Mouse (Mus musculus): ENCODE results near the gene Zfp334.

Gene Zfp334

DNA sequence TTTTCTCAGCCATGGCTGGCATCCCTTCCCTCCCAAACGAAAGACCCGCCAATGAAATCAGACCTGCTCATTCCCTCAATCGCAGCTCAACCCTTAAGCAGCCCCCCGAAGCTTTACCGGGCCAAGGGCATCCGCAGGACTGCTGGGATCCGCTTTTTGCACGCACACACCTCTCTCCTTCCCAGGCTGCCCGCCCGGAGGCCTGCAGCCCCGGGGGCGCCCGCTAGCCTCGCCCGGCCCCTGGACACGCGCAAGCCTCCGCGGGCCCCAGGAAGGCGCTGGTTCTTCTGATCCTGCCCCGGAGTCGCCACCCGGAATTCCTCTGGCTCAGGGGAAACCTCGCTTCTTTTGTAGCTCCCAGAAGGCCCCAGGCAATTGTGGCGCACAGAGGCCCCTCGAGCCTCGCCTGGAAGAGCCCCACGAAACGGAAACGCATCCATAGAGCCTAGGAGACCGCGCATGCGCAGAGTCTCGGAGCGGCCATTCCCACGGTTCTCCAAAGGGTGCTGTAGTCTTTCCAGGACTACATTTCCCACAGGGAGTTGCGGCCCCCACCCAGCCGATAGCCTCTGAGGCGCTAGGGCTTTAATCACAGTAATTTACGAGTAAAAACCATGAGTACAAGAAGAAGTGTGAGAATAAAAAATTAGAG is at the start of gene Zfp334:
Gene Zfp334 (minus strand): TSS at position 416 of the 652 bp plus-strand sequence.
- peak; percentile 94 to 97 for DNase-seq (ENCODE audit: inconsistent age in 2 of 2, low spot score in 1 of 2)

DNA sequence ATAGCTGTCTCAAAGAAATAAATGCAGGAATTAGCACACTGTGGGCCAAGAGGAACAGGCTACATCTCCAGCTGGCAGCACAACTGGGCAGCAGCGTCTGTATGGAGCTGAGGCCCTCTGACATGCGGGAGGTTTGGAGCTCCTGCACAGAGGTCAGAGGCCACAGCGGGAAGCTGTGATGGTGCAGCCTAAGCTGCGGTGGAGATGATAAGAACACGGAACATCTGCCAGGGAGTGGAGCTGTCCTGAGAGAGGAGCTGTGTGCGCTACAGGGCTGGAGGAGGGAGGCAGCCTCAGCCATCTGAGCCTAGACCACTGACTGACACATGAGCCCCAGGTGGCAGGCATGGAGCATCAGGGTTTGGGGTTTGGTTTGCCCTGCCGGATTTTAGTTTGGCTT is 40.6 kb upstream of the Zfp334 start:
- DNase-seq (ENCODE audit: inconsistent age in 2 of 2, low spot score in 1 of 2), result no peak

DNA sequence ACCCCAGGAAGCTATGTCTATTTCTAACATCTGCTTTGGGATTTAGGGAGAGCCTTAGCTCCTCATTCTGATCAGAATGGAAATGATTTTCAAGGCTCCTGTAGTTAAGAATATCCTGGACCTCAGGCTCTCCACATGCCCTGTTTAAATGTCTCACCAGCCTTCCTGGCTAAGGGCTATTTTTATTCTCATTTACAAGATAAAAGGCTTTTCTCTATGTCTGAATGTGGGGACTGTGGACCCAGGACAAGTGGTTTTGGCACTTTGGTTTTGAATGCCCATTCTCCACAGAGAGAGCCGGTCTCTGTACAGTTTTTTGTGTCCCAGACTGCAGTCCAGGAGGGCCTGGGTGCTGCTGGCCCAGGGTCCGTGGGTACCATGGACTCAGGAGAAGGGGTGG is 32.1 kb upstream of the Zfp334 start:
- no peak for DNase-seq (ENCODE audit: inconsistent age in 2 of 2, low spot score in 1 of 2)

DNA sequence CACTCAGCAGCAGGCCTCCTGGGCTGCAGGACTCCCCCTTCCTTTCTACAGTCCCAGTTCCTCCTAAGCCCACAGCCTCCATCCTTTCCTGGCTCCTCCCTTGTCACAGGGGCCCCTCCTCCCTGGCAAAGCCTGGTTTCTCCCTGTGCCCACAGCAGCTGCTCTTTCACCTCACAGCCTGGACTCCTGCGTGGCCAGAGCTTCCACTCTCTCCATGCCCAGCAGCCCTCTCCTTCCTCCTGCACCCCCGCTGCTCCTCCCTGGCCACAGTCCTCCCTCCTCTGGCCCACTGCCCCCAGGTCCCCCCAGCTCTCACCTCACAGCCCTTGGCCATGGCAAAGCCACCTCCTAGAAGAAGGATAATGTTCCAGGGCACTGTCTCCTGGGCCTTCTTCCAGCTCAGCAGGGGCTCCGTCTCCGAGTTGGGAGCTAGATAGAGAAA is 31.6 kb upstream of the Zfp334 start:
- no peak for DNase-seq (ENCODE audit: inconsistent age in 2 of 2, low spot score in 1 of 2)

DNA sequence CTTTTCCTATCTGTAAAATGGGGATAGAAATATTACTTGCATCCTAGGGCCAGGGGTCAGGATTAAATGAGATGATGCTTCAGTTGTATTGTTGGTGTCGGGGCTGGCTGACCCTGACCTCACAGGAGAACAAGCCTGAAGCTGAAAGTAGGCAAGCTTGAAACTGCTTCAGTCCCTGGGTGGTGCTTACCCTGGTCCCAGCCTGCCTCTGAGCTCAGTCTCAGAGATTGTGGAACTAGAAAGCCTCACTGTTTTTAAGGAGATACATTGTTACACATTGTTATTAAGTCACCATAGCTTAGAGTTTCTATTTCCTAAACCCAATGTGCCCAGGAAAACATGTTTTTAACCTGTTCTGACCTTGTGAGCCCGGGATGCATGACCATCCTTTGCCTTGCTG is 30.5 kb upstream of the Zfp334 start:
- no peak for DNase-seq (ENCODE audit: inconsistent age in 2 of 2, low spot score in 1 of 2)

DNA sequence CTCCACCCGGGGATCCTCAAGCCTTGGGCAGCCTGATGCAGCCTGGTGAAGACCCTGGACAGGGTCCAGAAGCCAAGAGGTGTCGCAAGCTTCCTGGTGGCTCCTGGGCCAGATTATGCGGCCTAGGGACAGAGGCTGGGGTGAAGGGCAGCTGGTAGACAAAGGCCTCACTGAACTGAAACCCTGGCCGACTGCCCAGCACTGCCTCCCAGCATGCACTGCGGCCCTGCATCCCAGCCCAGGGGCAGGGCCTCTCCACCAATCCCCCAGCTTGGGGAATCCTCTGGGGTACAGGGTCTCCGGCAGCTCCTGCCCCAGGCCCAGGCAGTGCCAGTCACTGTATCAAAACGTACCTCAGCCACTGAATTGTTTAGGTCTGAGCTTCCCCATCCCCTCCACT is 29.2 kb upstream of the Zfp334 start:
- peak in 1 of 2 experiments; percentile 66 for DNase-seq (ENCODE audit: inconsistent age in 2 of 2, low spot score in 1 of 2)

DNA sequence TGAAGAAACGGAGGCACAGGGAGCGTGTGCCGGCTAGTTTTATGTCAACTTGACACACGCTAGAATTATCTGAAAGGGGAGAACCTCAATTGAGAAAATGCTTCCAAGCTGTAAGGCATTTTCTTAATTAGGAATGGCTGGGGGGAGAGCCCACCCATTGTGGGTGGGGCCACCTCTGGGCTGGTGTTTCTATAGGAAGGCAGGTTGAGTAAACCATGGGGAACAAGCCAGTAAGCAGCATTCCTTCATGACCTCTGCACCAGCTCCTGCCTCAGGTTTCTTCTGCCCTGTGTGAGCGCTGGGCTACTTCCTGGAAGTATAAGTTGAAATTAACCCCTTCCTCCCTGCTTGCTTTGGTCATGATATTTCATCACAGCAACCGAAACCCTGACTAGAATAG is 27.7 kb upstream of the Zfp334 start:
- no peak for DNase-seq (ENCODE audit: inconsistent age in 2 of 2, low spot score in 1 of 2)

DNA sequence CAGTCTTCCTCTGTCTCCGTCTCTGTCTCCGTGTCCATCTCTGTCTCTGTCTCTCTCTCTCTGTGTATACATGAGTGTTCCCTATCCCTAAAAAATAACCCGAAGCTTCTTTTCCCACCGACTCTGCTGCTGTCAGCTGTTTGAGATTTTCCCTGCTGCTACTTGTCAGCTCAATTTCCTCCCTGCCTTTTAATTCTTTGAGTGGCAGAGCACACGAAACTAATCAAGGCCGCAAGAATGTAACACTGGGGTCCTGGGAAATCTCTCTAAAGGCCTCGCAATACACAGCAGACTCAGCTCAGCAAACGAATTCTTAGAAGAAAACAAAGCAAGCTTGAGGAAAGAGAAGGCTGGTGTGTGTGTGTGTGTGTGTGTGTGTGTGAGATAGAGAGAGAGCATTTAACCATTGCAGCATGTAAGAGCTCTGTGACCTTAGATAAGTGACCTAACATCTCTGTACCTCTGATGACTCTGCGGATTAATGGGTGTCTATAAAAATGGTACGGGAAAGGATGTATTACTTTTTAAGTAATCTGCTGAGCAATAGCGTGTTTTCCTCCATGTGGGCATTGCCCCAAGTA is 27.2 kb upstream of the Zfp334 start:
- DNase-seq (ENCODE audit: inconsistent age in 2 of 2, low spot score in 1 of 2), result no peak

DNA sequence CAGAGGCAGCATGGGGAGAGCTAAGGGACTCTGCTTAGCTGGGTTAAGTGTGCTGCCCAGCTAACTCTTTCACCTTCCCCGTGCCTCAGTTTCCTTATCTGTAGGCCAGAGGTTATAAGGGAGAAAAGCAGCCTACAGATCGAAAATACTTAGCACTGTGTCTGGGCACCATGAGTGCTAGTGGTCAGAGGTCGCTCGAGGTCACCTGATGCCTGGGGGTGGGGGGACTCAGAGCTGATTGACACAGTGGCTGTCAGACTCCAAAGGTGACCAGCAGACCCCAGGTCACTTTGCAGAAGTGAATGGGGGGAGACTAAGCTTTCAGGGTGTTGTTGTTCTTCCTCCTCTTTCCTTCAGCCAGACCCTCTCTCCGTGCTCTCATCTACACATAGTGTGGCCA is 26.3 kb upstream of the Zfp334 start:
- DNase-seq (ENCODE audit: inconsistent age in 2 of 2, low spot score in 1 of 2), result no peak

DNA sequence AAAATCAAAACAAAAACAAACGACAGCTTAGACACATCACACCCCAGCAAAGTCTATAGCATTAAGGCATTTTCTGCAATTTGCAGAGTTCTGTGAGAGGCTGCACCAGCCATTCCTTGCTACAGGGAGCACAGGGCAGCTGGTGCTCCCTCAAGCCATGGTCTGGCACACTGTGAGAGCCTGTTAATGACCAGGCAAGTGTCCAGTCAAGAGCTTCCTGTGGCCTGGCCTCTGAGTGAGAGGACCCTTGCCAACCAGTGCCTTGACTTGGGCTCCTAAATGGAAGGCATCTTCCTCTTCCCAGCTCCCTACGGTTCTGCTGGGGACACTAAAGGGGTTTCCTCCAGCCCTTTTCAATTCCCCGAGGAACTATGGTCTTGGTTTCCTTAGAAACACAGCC is 25.8 kb upstream of the Zfp334 start:
- DNase-seq (ENCODE audit: inconsistent age in 2 of 2, low spot score in 1 of 2), result no peak

DNA sequence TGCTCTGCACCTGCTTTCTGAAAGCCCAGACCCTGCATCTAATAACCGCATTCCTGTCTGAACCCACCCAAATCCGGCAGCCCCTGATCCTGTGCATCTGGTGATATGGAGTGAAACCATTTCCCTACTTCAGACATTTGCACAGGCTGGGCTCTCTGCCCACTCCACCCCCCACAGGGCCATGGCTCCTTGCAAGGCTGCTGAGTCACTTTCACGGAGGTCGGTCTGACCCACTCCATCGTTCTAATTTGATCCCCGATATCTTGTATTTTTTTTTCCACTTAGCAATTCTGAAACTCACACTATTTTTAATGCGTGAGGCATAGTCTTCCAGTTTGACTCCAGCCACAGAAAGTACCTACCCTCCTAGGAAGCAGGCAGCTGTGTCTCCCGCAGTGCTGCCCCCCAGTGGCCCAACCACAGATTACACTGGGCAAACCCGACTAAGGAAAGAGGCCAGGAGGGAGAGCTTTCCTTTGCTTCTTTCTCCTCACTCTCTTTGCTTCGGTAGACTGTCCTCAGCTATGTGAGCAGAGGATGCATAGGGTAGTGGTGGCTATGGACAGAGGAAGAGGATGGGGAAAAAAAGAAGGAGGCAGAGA is 19.7 kb upstream of the Zfp334 start:
- peak; percentile 82 to 95 for DNase-seq (ENCODE audit: inconsistent age in 2 of 2, low spot score in 1 of 2)

DNA sequence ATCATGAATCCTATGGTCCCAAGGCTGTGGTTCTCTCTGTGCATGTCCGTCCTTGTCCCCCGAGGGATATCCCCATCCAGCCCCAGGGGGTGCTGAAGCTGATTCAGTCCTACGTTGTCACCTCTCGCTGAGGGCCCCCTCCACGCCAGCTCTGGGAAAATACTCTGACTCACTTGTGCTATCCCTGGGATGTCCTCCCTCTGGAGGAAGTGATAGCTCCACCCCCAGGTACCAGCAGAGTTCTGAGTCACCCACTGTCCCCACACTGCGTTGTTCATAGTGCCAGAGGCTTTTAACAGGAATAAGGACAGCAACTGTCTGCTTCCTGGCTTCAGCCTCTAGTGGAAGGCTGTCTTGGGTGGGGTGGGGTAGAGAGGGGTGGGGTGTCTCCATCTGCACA is 17.3 kb upstream of the Zfp334 start:
- DNase-seq (ENCODE audit: inconsistent age in 2 of 2, low spot score in 1 of 2), result peak; percentile 79 to 88

DNA sequence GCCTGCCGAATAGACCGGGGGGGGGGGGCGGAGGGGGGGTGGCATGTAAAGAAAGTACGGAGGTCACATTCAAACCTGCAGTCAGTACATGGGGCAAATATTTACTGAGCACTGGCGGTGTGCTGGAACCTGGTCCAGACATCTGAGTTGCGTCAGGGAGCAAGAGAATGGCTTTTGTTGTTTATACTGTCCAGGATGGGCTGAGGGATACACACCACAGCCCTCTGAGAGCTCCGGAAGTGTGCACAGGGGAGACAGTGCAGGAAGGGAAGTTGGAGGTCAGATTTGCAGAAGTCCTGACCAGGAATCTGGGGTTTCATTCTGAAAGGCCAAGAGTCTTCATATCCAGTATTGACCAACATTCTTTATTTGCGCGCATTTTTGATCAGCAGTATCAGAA is 16.9 kb upstream of the Zfp334 start:
- no peak for DNase-seq (ENCODE audit: inconsistent age in 2 of 2, low spot score in 1 of 2)

DNA sequence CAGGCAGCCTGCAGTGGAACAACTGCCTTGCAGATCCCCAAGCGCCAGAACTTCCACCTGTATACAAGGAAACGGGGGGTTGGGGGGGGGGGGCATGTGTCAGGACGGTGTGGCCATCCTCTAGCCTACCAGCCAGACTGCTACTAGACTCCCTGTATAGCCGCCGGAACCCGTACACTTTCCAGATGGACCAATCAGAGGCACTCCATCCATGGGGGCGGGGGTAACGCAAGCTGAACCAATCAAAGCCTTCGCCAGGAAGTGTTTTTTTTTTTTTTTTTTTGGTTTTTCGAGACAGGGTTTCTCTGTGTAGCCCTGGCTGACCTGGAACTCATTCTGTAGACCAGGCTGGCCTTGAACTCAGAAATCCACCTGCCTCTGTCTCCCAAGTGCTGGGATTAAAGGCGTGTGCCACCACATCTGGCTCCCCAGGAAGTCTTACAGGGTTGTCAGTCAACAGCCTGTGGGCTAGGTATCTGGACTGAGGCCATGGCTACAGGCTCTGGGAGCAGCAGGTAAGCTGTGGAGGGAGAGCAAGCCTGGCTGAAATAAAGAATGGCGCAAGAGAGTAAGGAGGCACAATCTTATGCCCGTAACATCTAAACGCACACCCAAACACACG is 10.2 kb upstream of the Zfp334 start:
- DNase-seq (ENCODE audit: inconsistent age in 2 of 2, low spot score in 1 of 2), result no peak

DNA sequence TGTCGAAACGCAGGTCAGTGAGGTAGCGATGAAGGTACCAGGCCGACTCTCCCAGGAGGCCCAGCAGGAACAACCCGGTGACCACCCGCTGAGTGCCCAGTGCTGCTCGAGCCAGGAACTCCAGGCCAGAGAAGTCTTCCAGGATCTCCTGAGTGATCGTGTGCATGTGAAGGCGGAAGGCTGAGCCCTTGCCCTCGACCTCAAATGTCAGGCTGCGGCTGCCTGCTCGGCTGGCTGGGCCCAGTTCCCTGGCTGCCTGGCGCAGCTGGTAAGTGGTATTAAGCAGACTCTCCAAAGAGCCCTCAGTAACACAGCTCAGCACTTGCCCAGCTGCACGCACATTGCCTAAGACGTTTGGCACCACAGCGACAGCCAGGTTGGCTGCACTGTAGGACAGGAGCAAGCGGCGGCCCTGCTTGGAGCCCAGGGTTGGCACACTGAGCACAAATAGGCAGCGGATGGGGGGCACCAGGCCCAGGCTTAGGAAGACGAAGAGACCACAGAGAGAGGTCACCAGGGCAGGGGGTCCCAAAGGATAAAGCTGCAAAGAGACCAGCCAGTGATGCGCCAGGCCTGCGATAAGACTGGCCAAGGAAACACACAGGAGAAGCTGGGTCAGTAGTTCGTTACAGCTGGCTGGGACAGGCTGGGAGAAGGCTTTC is 9.6 kb upstream of the Zfp334 start:
- DNase-seq (ENCODE audit: inconsistent age in 2 of 2, low spot score in 1 of 2), result peak in 1 of 2 experiments; percentile 53

DNA sequence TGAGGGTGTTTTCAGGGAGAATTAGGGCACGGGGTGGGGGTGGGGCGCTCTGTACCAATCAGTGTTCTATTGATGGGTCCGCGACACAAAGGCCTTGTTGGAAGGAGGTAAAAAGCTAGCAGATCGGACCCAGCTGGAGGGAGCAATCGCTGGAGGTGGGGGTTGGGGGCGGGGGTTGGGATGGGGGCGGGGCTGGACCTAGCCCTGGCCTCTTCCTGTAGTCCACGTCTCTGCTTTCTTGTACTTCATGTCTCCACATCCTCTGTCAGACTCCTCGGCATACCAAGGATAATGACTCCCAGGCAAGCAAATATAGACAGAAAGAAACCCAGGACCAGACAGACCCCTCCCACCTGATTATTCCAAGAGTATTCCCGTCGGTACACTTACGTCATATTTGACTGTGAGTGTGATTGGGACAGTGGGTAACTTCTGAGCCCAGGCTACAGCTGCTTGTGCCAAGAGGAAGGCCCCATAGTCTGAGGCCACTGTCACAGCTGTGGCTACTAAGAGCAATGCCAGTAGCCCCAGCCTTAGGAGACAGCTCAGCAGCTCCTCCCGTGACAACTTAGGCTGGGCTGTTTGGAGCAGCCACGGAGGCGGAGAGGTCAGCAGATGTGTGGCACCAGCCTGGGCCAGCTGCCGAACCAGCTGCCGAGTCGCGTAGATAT is 8.9 kb upstream of the Zfp334 start:
- DNase-seq (ENCODE audit: inconsistent age in 2 of 2, low spot score in 1 of 2), result no peak

DNA sequence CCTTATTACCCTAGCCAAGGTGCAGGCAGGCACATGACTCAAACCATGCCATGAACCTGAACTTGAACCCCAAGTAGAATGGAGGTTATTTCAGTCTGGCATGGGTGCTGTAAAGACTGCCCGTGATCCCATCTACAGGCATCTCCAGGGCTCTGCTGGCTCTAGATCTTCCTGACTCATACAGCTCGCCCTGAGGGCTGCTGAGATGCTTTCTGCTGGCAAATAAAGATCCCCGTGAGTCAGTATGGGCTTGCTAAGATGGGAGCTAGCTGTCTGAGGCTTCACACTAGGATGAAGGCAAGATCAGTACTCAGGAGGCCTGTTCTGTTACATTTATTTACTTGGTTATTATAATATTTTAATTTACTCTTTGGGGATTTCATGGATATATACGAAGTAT is 4.1 kb upstream of the Zfp334 start:
- DNase-seq (ENCODE audit: inconsistent age in 2 of 2, low spot score in 1 of 2), result no peak

DNA sequence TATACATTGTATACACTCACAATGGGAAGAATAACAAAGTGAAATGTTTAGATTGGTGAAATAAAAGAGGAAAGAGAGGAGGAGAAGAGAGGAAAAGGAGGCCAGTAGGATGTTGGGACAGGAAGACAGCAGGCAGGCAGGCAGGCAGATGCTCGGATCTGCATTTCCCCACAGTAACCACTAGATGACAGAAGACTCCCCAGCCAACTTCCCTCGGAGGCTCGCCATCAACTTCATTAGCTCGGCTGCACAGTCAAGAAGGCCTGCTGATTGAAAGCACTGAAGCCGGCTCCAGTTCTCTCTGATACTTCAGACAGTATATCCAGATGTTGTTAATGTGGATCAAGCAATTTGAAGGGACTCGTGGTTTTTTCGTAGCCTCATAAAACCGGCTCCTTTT is 3.5 kb upstream of the Zfp334 start:
- peak; percentile 59 to 84 for DNase-seq (ENCODE audit: inconsistent age in 2 of 2, low spot score in 1 of 2)

DNA sequence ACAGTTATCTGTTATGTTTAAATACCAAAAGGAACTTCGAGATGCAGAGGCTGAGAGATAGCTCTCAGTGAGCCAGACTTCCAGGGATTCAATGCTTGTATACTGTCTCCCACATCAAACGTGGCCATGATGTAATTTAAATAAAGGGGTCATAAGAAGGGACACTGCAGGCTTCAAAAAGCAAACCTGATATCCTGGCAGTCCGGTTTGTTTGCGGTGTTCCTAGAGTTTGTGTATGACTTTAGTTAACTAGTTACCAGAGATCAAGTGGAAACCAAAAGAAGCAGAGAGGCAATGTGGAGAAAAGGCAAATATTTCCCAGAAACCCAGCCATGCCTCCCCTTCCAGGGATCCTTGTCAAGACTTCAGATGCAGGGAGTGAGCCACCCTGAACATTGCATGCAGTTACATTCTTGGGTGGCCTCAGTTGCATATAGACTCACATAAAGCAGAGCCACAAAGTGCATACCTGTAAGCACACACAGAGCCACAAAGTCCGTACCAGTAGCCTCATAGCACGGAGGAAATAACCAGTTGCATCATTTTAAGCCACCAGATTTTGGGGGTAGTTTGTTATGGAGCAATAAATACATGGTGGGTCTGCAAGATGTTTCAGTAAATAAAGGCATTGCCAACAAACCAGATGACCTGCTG is 1.4 kb upstream of the Zfp334 start:
- DNase-seq (ENCODE audit: inconsistent age in 2 of 2, low spot score in 1 of 2), result no peak

DNA sequence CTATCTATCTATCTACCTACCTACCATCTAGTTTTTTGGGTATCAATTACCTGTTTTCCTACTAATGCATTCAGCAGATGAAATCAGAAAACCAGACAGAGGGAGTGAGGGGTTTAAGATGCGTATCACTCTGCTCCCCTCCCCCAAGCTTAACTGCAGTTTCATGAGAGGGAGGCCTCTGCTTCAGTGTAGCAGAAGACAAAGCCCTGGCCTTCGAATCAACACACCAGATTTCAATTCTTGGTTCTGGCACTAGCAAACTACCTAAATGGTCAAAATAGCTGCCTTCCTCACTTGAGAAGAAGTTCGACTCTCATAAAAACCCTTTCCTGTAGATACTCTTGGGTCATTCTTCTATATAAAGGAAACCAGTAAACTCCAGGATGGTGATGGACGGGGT is 689 bp downstream of the Zfp334 start:
- peak in 1 of 2 experiments; percentile 40 for DNase-seq (ENCODE audit: inconsistent age in 2 of 2, low spot score in 1 of 2)

DNA sequence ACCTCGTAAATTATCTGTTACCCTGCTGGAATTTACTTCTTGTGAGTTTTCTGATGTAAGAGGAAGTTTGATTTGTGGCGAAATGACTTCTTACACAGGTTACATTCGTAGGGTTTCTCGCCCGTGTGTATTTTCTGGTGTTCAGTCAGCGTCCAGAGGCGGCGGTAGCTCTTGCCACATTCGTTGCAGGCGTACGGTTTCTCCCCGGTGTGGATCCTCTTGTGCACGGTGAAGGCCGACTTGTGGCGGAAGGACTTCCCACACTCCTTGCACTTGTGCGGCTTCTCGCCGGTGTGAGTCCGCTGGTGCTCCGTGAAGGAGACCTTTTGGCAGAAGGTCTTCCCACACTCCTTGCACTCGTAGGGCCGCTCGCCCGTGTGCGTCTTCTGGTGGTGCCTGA is 8.0 kb downstream of the Zfp334 start:
- DNase-seq (ENCODE audit: inconsistent age in 2 of 2, low spot score in 1 of 2), result no peak

Measured in adrenal gland, adult (tissue).